ENCODE assay signal across 7 mouse cellular contexts in the genomic region with DNA sequence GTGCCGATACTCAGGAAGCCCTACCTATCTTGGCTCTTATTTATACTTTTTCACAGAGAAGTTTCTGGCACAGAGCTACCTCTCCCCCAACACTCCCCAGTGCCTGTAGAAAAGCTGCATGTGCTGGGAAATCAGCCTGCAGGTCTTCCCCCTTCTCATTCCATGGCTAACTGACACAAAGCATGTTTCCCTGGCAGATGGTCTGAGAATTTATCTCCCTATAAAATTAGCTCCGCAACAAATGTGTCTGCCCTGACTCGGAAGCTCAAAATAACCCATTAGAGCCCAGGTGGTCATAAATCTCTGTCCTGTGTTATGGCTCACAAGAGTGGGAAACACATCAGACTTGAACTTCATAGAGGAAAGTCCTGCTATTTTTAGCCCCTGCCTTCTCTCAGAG.
DNase-seq lines count a peak whose midpoint lies in the region; ATAC-seq and TF ChIP-seq lines count a peak whose summit lies in the region.

No protein-coding gene starts in this region.

- no peak overlapping the region for H3K4me3 ChIP-seq in midbrain, embryonic 10.5 days
- H3K4me3 ChIP-seq in midbrain, embryonic 11.5 days (ENCODE audit: low read depth, low read length), result no peak overlapping the region
- H3K4me3 ChIP-seq in embryonic fibroblast, embryonic 13.5 days (ENCODE audit: insufficient read depth, low read length), result no peak overlapping the region
- H3K4me3 ChIP-seq in hindbrain, embryonic 15.5 days, result no peak overlapping the region
- H3K4me3 ChIP-seq in stomach, embryonic 14.5 days (ENCODE audit: low read depth, low read length), result no peak overlapping the region

- no peak for DNase-seq in midbrain, embryonic 10.5 days (ENCODE audit: low spot score)
- DNase-seq in midbrain, embryonic 11.5 days (ENCODE audit: low spot score, missing footprints), result no peak
- DNase-seq in urinary bladder, postnatal 36 days (ENCODE audit: low spot score in 2 of 2), result no peak

- no peaks in the 10 kb centered on the region for H3K9me3 ChIP-seq in midbrain, embryonic 10.5 days (replicated peaks)
- H3K9me3 ChIP-seq in midbrain, embryonic 11.5 days (ENCODE audit: control insufficient read depth, low read length), result no peaks in the 10 kb centered on the region
- H3K9me3 ChIP-seq in hindbrain, embryonic 15.5 days, result no peaks in the 10 kb centered on the region
- H3K9me3 ChIP-seq in stomach, embryonic 14.5 days (ENCODE audit: control insufficient read depth, low read depth, low read length), result no peaks in the 10 kb centered on the region

- H3K9ac ChIP-seq in midbrain, embryonic 11.5 days (ENCODE audit: low read length), result no peak overlapping the region
- H3K9ac ChIP-seq in hindbrain, embryonic 15.5 days, result no peak overlapping the region
- H3K9ac ChIP-seq in stomach, embryonic 14.5 days (replicated peaks; ENCODE audit: low read depth, low read length), result no peak overlapping the region

- no peak for TF ChIP-seq CTCF in embryonic fibroblast, embryonic 13.5 days (IDR thresholded peaks at IDR 0.05; ENCODE audit: borderline replicate concordance, insufficient read depth, low read length)

- no peak overlapping the region for H3K4me2 ChIP-seq in midbrain, embryonic 11.5 days
- no peak overlapping the region for H3K4me2 ChIP-seq in hindbrain, embryonic 15.5 days
- 0 out of 2 replicates have a peak overlapping the region, but pooled peaks have one; percentile 8 for H3K4me2 ChIP-seq in stomach, embryonic 14.5 days (replicated peaks; ENCODE audit: low read depth, low read length)

- peak overlapping the region; percentile 49; the same call in 1 of the 2 replicates for H3K27ac ChIP-seq in midbrain, embryonic 10.5 days (replicated peaks)
- no peak overlapping the region for H3K27ac ChIP-seq in midbrain, embryonic 11.5 days (ENCODE audit: low read depth, low read length)
- H3K27ac ChIP-seq in embryonic fibroblast, embryonic 13.5 days (ENCODE audit: insufficient read depth, low read length), result peak overlapping the region; percentile 20; the same call in 1 of the 2 replicates
- peak overlapping the region; percentile 90 for H3K27ac ChIP-seq in hindbrain, embryonic 15.5 days (replicated peaks)
- peak overlapping the region; percentile 78; the same call in 1 of the 2 replicates for H3K27ac ChIP-seq in stomach, embryonic 14.5 days (ENCODE audit: low read length)

- no peaks in the 10 kb centered on the region for H3K27me3 ChIP-seq in midbrain, embryonic 10.5 days (ENCODE audit: low read depth, poor library complexity, severe bottlenecking)
- H3K27me3 ChIP-seq in midbrain, embryonic 11.5 days (ENCODE audit: control insufficient read depth, insufficient read depth, low read length), result no peaks in the 10 kb centered on the region
- no peaks in the 10 kb centered on the region for H3K27me3 ChIP-seq in hindbrain, embryonic 15.5 days
- H3K27me3 ChIP-seq in stomach, embryonic 14.5 days (ENCODE audit: control insufficient read depth, insufficient read depth, low read length), result no peaks in the 10 kb centered on the region

- H3K36me3 ChIP-seq in midbrain, embryonic 10.5 days, result no peaks in the 10 kb centered on the region
- no peaks in the 10 kb centered on the region for H3K36me3 ChIP-seq in midbrain, embryonic 11.5 days (ENCODE audit: control insufficient read depth, insufficient read depth, low read length)
- no peaks in the 10 kb centered on the region for H3K36me3 ChIP-seq in hindbrain, embryonic 15.5 days
- H3K36me3 ChIP-seq in stomach, embryonic 14.5 days (ENCODE audit: control insufficient read depth, insufficient read depth, low read length), result no peaks in the 10 kb centered on the region

- H3K4me1 ChIP-seq in midbrain, embryonic 10.5 days, result peaks cover 25% of the 10 kb centered on the region
- peaks cover 3% of the 10 kb centered on the region; the same call in 1 of the 2 replicates for H3K4me1 ChIP-seq in midbrain, embryonic 11.5 days (ENCODE audit: control insufficient read depth, insufficient read depth, low read length)
- peaks cover 12% of the 10 kb centered on the region for H3K4me1 ChIP-seq in embryonic fibroblast, embryonic 13.5 days (ENCODE audit: control insufficient read depth, insufficient read depth, low read length)
- H3K4me1 ChIP-seq in hindbrain, embryonic 15.5 days (replicated peaks), result peaks cover 32% of the 10 kb centered on the region
- H3K4me1 ChIP-seq in stomach, embryonic 14.5 days (ENCODE audit: control insufficient read depth, insufficient read depth, low read length), result peaks cover 9% of the 10 kb centered on the region; the same call in 1 of the 2 replicates

- no peak for TF ChIP-seq POLR2A in embryonic fibroblast, embryonic 13.5 days (IDR thresholded peaks at IDR 0.05; ENCODE audit: low read depth, low read length)

- 83% methylated on average over 3 of the region's 3 CpGs for WGBS in midbrain, embryonic 10.5 days
- WGBS in midbrain, embryonic 11.5 days, result 75% methylated on average over 3 of the region's 3 CpGs
- 23% methylated on average over 3 of the region's 3 CpGs for WGBS in hindbrain, embryonic 15.5 days
- 21% methylated on average over 3 of the region's 3 CpGs for WGBS in stomach, embryonic 14.5 days

- no peak for ATAC-seq in midbrain, embryonic 11.5 days (ENCODE audit: low FRiP score)
- ATAC-seq in hindbrain, embryonic 15.5 days (ENCODE audit: low FRiP score, low read depth), result peak; percentile 17; the same call in 1 of the 2 replicates
- ATAC-seq in stomach, embryonic 14.5 days (ENCODE audit: insufficient number of reproducible peaks, insufficient read depth, low FRiP score, low read depth), result peak; percentile 42; the same call in 1 of the 2 replicates
- ATAC-seq in erythroid progenitor cell, adult 5-6 weeks (replicated peaks; ENCODE audit: low FRiP score, poor library complexity, severe bottlenecking), result no peak

Comparison
In these comparisons a context has a peak if more than half of its experiments do, and no peak if none do; other contexts are left out.
1. ATAC-seq: peak in hindbrain, embryonic 15.5 days (single experiment) and stomach, embryonic 14.5 days (single experiment); none in midbrain, embryonic 11.5 days (single experiment) and erythroid progenitor cell, adult 5-6 weeks (single experiment).